Mouse (Mus musculus): Measurements from ENCODE around the gene Tbcel. TPM values are rescaled to one million over a fixed set of nuclear protein-coding genes. Genes with fewer than 3 reads are reported as not detected.

Gene Tbcel
- total RNA-seq, 2 experiments from 2014 or later: 15.3 to 17.4 TPM

DNA sequence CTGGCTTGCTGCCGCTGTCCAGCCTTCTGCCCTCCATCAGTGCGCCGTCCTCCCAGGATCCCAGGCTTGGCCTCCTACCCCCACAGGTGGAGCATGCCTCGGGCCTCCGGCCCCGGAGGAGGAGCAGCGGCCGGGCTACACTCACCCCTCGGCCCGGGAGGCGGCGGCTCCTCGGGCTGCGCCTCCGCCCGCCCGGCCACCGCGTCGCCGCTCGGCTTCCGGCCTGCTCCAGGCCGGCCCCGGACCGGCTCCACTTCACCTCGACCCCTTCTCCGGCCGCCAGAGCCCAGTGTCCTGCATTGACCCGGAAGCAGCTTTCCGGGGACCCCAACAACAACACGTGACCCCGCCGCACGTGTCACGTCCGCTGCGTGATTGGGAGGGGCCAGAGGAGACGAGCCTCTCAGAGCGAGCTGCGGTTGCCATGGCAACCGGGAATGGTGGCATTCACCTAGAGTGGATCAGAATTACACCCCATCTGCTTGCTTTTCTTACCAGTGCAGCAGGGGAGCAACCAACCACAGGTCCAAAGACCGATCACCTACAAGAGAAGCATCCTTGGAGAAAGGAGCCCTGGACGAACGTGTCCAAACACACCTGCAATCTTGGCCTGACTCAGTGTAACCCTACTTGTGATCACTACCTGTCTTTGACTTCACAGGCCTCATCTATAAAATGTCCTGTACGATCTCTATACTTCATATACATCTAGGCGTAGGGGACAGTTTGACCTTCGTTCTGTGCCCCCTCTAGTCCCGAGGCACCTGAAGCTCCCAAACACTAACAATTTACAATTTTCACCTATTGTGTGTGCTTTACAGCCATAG lies 35.5 kb downstream of the Tbcel start:
- intact Hi-C loops (cut with DNase I): loop anchor here (5.0 kb wide), 1 partner anchor 145 kb away; no protein-coding TSS in a partner anchor
- peak; percentile 92 for DNase-seq
- peak overlapping the region; percentile 82 for H3K27ac ChIP-seq
- peak overlapping the region; percentile 89 for H3K4me3 ChIP-seq
- TF ChIP-seq CTCF (IDR thresholded peaks at IDR 0.05): no peak

GRCm38 (mm10) chr9:42471214-42471613 lies 36.4 kb downstream of the Tbcel start:
- H3K27ac ChIP-seq: peak overlapping the region; percentile 82
- no peak for TF ChIP-seq CTCF (IDR thresholded peaks at IDR 0.05)
- intact Hi-C loops (cut with DNase I): loop anchor here (5.0 kb wide), 1 partner anchor 144 kb away; no protein-coding TSS in a partner anchor
- H3K4me3 ChIP-seq: peak overlapping the region; percentile 89
- DNase-seq: peak; percentile 56

DNA sequence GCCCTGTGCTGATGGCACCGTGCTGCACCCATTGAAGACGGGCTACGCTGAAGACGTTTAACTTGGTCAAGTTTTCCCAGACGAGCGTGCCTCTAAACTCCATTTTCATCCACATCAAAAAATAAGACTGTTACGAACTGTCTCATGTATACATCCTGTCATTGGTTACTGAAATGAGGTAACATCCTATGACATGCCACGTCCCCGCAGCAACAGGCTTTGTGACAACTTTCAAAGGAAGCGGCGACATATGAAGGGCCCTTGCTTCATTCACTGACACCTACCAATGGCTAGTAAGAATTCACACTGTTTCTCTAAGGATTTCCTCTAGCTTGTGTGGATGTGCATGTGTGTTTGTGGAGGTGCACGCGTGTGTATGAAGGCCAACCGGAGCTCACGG lies 38.3 kb downstream of the Tbcel start:
- intact Hi-C loops (cut with DNase I): no loop called here
- DNase-seq: no peak
- H3K27ac ChIP-seq: no peak overlapping the region
- TF ChIP-seq CTCF (IDR thresholded peaks at IDR 0.05): no peak
- H3K4me3 ChIP-seq: no peak overlapping the region

- no peak overlapping the region for H3K27ac ChIP-seq
- intact Hi-C loops (cut with DNase I): no loop called here
- no peak for TF ChIP-seq CTCF (IDR thresholded peaks at IDR 0.05)
- DNase-seq: no peak
- H3K4me3 ChIP-seq: no peak overlapping the region
These were observed 39.2 kb downstream of the Tbcel start for GRCm38 (mm10) chr9:42468360-42468759.

GRCm38 (mm10) chr9:42467116-42467815 lies 40.3 kb downstream of the Tbcel start:
- no peak for DNase-seq
- Histone ChIP-seq H3K4me3 (no peak overlapping the region), H3K27ac (no peak overlapping the region)
- no peak for TF ChIP-seq CTCF (IDR thresholded peaks at IDR 0.05)
- intact Hi-C loops (cut with DNase I): no loop called here

DNA sequence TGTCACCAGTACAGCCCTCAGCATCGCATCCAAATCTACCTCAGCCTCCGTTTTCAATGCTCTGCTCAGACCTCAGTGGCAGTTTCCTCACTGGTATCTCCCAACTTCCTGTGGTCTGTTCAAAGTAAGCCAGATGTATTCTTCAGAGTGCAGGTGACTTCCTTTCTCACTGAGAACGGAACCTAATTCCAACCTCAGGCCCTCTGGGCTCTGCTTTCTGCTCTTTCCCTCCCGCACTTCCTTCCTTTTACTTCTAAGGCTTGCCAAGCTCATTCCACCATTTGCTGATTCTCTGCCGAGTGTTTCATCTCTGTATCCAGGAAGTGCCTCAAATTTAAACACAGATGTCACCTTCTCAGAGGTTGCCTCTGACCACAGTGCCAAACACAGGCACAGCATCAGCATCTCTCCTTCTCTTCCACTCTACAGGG lies 41.9 kb downstream of the Tbcel start:
- H3K27ac ChIP-seq: no peak overlapping the region
- TF ChIP-seq CTCF (IDR thresholded peaks at IDR 0.05): no peak
- intact Hi-C loops (cut with DNase I): no loop called here
- no peak for DNase-seq
- no peak overlapping the region for H3K4me3 ChIP-seq

GRCm38 (mm10) chr9:42464181-42464580 lies 43.4 kb downstream of the Tbcel start:
- H3K27ac ChIP-seq: no peak overlapping the region
- H3K4me3 ChIP-seq: no peak overlapping the region
- no peak for DNase-seq
- TF ChIP-seq CTCF (IDR thresholded peaks at IDR 0.05): no peak
- intact Hi-C loops (cut with DNase I): no loop called here

GRCm38 (mm10) chr9:42463220-42463989 lies 44.2 kb downstream of the Tbcel start:
- TF ChIP-seq CTCF (IDR thresholded peaks at IDR 0.05): no peak
- Histone ChIP-seq H3K27ac (peak overlapping the region; percentile 20; the same call in 1 of the 2 replicates), H3K4me3 (no peak overlapping the region)
- peak; percentile 51 for DNase-seq
- intact Hi-C loops (cut with DNase I): no loop called here

GRCm38 (mm10) chr9:42462585-42463219 lies 44.9 kb downstream of the Tbcel start:
- Histone ChIP-seq H3K27ac (0 out of 2 replicates have a peak overlapping the region, but pooled peaks have one; percentile 21), H3K4me3 (no peak overlapping the region)
- intact Hi-C loops (cut with DNase I): no loop called here
- no peak for TF ChIP-seq CTCF (IDR thresholded peaks at IDR 0.05)
- no peak for DNase-seq

DNA sequence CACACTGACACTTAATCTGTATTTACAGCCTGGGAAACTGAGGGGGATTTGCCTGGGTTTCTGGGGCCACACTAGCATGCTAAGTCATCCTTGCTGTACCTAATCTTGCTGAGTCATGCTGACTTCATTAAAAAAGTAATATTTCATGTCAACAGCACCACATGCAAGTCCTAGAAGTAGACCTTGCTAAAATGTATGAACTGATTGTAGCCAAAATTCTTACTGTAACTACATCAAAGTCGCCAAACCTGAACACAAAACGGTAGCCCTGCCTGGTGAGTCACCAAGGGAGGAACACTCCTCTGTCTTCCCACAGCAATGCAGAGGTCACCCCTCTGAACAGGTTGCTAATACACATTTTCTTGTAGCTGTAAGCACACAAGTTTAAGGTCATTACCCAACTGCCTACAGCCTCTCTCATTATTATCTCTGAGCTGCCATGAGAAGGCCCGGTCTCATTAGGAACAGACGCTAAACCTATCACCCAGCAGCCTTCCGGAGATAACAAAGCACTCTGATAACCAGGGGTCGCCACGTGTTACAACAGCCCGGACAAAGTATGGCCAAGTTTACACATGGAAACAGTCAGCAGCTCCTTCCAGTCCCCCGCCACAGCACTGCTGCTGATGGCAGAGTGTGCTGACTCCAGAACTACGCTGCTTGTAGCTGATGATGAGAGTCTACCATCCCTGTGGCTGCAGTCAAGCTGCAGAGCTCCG lies 46.1 kb downstream of the Tbcel start:
- TF ChIP-seq CTCF (IDR thresholded peaks at IDR 0.05): no peak
- intact Hi-C loops (cut with DNase I): no loop called here
- DNase-seq: no peak
- Histone ChIP-seq H3K4me3 (no peak overlapping the region), H3K27ac (no peak overlapping the region)

- intact Hi-C loops (cut with DNase I): no loop called here
- no peak overlapping the region for H3K4me3 ChIP-seq
These were observed 47.3 kb downstream of the Tbcel start for GRCm38 (mm10) chr9:42460353-42460752.

More at GRCm38 (mm10) chr9:42460353-42460752, 47.3 kb downstream of the Tbcel start:
- H3K27ac ChIP-seq: no peak overlapping the region
- no peak for TF ChIP-seq CTCF (IDR thresholded peaks at IDR 0.05)
- no peak for DNase-seq
